Mouse (Mus musculus): ENCODE measurements at regions not wholly inside any gene's neighbourhood (a gene's known extent, or its start where the extent isn't known, plus 50 kb on each side); places are given as distances from the start of the nearest gene placed in this dataset.

GRCm38 (mm10) chr3:15244999-15245398, 87.1 kb downstream of the Gm9733 start:
- in situ Hi-C loops (cut with MboI; ENCODE audit: unreplicated experiment in 2 of 2) = loop anchor here (5.0 to 25.0 kb wide), 5 partner anchors 373 to 1358 kb away; no protein-coding TSS in a partner anchor
